Mouse (Mus musculus) forebrain, embryonic 16.5 days (tissue): ENCODE results near the gene Atp2c2. TPM values are rescaled to one million over a fixed set of nuclear protein-coding genes. Genes with fewer than 3 reads are reported as not detected.

ENCODE experiments used
- ATAC-seq: fragments of 200-750 bp; cut with Nextera tagmentation; 2 replicates; pipeline ENCODE4 v1.8.0; 2017; ENCODE audit warnings: mild to moderate bottlenecking, moderate library complexity
- H3K27ac ChIP-seq: fragments of 300-500 bp; sonication (generic); 2 replicates; pipeline ENCODE4 v1.5.1; 2014; ENCODE audit warnings: low read length, control low read depth
- H3K27me3 ChIP-seq: fragments of 300-500 bp; sonication (generic); replicated peaks from 2 replicates; pipeline ENCODE4 v1.6.1; 2014; ENCODE audit warnings: low read length; ENCODE audit not compliant: control insufficient read depth, insufficient read depth
- H3K36me3 ChIP-seq: fragments of 300-500 bp; sonication (generic); 2 replicates; pipeline ENCODE4 v1.6.1; 2014; ENCODE audit not compliant: control insufficient read depth, insufficient read depth
- H3K4me1 ChIP-seq: fragments of 300-500 bp; sonication (generic); replicated peaks from 2 replicates; pipeline ENCODE4 v1.6.1; 2014; ENCODE audit warnings: low read length; ENCODE audit not compliant: control insufficient read depth, insufficient read depth
- H3K4me2 ChIP-seq: fragments of 300-500 bp; sonication (generic); 2 replicates; pipeline ENCODE4 v1.6.1; 2014; ENCODE audit warnings: mild to moderate bottlenecking, low read length, control low read depth
- H3K4me3 ChIP-seq: fragments of 300-500 bp; sonication (generic); replicated peaks from 2 replicates; pipeline ENCODE4 v1.5.1; 2014; ENCODE audit warnings: mild to moderate bottlenecking, low read length, control low read depth
- H3K9ac ChIP-seq: fragments of 300-500 bp; sonication (generic); replicated peaks from 2 replicates; pipeline ENCODE4 v1.6.1; 2014; ENCODE audit warnings: low read depth, low read length, control low read depth
- H3K9me3 ChIP-seq: fragments of 300-500 bp; sonication (generic); 2 replicates; pipeline ENCODE4 v1.6.1; 2016; ENCODE audit warnings: low read length; ENCODE audit not compliant: control insufficient read depth
- WGBS: fragments of 180-500 bp; shearing (Covaris S2); extraction: QIAGEN DNeasy Blood & Tissue Kit; methylation state at CpG from one replicate; pipeline ENCODE4 v1.1.7; 2014; 5-methylcytosine and 5-hydroxymethylcytosine counted together
- polyA plus RNA-seq: library from polyadenylated mRNA; unstranded; fragments of >200 nt; fragmentation: Nextera tagmentation; extraction: Ambion mirVana; gene quantifications from 2 replicates; pipeline ENCODE4 v1.2.1, GENCODE M21; 2015

The Atp2c2 gene
- polyA plus RNA-seq, 1 experiment from 2014 or later: 0.06 TPM

GRCm38 (mm10) chr8:119784676-119785075, 84.9 kb downstream of the Atp2c2 start:
- no peak for ATAC-seq
- Histone ChIP-seq H3K4me2 (no peak overlapping the region), H3K27me3 (no peaks in the 10 kb centered on the region; the same call in 1 of the 2 replicates), H3K9ac (no peak overlapping the region), H3K4me3 (no peak overlapping the region), H3K4me1 (peaks cover 18% of the 10 kb centered on the region), H3K36me3 (no peaks in the 10 kb centered on the region), H3K27ac (no peak overlapping the region), H3K9me3 (no peaks in the 10 kb centered on the region)
- 65% methylated on average over 7 of the region's 7 CpGs for WGBS

GRCm38 (mm10) chr8:119785764-119786405, 86.1 kb downstream of the Atp2c2 start:
- no peaks in the 10 kb centered on the region for H3K36me3 ChIP-seq
- peaks cover 18% of the 10 kb centered on the region for H3K4me1 ChIP-seq
- peak; percentile 80 for ATAC-seq
- H3K9me3 ChIP-seq: no peaks in the 10 kb centered on the region
- H3K4me3 ChIP-seq: no peak overlapping the region
- H3K27ac ChIP-seq: peak overlapping the region; percentile 77
- 35% methylated on average over 18 of the region's 18 CpGs for WGBS
- H3K27me3 ChIP-seq: no peaks in the 10 kb centered on the region
- no peak overlapping the region for H3K4me2 ChIP-seq
- no peak overlapping the region; the same call in 1 of the 2 replicates for H3K9ac ChIP-seq

DNA sequence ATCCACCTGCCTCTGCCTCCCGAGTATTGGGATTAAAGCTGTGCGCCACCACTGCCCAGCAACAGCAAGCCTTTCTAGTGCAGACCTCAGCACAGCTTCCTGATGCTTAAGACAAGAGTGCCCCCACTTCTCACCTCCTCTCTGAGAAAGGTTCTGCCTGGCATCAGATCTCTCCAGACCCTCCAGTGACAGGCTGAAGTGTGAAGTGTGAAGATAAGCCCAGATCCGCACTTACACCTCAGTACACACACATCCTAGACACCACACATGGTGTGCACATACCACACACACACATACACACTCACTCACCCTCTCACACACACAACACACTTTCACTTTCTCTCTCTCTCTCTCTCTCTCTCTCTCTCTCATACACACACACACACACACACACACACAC, 87.1 kb downstream of the Atp2c2 start:
- H3K9me3 ChIP-seq: no peaks in the 10 kb centered on the region
- no peaks in the 10 kb centered on the region for H3K27me3 ChIP-seq
- H3K9ac ChIP-seq: no peak overlapping the region
- no peak overlapping the region for H3K27ac ChIP-seq
- H3K4me3 ChIP-seq: no peak overlapping the region
- H3K36me3 ChIP-seq: no peaks in the 10 kb centered on the region
- no peak for ATAC-seq
- H3K4me1 ChIP-seq: peaks cover 21% of the 10 kb centered on the region
- H3K4me2 ChIP-seq: no peak overlapping the region
- WGBS: 62% methylated on average over 3 of the region's 3 CpGs

DNA sequence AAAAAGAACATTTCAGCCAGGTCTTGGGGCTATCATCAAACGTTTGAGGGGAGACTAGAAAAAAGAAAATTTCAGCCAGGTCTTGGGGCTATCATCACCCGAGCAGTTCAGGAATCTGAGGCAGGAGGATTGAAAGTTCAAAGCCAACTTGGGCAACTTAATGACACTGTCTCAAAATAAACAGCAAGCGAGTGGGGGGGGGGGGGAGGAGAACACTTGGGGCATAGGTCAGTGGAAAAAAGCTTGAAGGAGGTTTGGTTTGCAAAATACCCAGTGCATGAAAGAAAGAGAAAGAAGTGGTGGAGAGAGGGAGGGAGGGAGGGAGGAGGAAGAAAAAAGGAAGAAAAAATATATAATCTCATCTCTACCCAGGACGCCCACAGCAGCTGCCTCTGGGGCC, 87.5 kb downstream of the Atp2c2 start:
- no peak for ATAC-seq
- H3K4me2 ChIP-seq: no peak overlapping the region
- H3K27ac ChIP-seq: no peak overlapping the region
- H3K4me1 ChIP-seq: peaks cover 25% of the 10 kb centered on the region
- WGBS: 60% methylated on average over 4 of the region's 4 CpGs
- no peak overlapping the region for H3K4me3 ChIP-seq
- H3K9ac ChIP-seq: no peak overlapping the region
- no peaks in the 10 kb centered on the region for H3K9me3 ChIP-seq
- H3K27me3 ChIP-seq: no peaks in the 10 kb centered on the region
- no peaks in the 10 kb centered on the region for H3K36me3 ChIP-seq

- peaks cover 25% of the 10 kb centered on the region for H3K4me1 ChIP-seq
- H3K4me2 ChIP-seq: no peak overlapping the region
- H3K4me3 ChIP-seq: no peak overlapping the region
- H3K27me3 ChIP-seq: no peaks in the 10 kb centered on the region
- H3K27ac ChIP-seq: no peak overlapping the region
- H3K9me3 ChIP-seq: no peaks in the 10 kb centered on the region
- WGBS: 74% methylated on average over 8 of the region's 9 CpGs
- H3K36me3 ChIP-seq: no peaks in the 10 kb centered on the region
- no peak for ATAC-seq
- H3K9ac ChIP-seq: no peak overlapping the region
Measured at GRCm38 (mm10) chr8:119788607-119789381, 89.0 kb downstream of the Atp2c2 start.

GRCm38 (mm10) chr8:119789581-119789980, 89.8 kb downstream of the Atp2c2 start:
- ATAC-seq: no peak
- Histone ChIP-seq H3K4me2 (no peak overlapping the region), H3K9ac (no peak overlapping the region), H3K4me3 (no peak overlapping the region), H3K4me1 (peaks cover 25% of the 10 kb centered on the region), H3K27me3 (no peaks in the 10 kb centered on the region), H3K36me3 (no peaks in the 10 kb centered on the region), H3K9me3 (no peaks in the 10 kb centered on the region), H3K27ac (no peak overlapping the region)
- WGBS: 84% methylated on average over 7 of the region's 7 CpGs

DNA sequence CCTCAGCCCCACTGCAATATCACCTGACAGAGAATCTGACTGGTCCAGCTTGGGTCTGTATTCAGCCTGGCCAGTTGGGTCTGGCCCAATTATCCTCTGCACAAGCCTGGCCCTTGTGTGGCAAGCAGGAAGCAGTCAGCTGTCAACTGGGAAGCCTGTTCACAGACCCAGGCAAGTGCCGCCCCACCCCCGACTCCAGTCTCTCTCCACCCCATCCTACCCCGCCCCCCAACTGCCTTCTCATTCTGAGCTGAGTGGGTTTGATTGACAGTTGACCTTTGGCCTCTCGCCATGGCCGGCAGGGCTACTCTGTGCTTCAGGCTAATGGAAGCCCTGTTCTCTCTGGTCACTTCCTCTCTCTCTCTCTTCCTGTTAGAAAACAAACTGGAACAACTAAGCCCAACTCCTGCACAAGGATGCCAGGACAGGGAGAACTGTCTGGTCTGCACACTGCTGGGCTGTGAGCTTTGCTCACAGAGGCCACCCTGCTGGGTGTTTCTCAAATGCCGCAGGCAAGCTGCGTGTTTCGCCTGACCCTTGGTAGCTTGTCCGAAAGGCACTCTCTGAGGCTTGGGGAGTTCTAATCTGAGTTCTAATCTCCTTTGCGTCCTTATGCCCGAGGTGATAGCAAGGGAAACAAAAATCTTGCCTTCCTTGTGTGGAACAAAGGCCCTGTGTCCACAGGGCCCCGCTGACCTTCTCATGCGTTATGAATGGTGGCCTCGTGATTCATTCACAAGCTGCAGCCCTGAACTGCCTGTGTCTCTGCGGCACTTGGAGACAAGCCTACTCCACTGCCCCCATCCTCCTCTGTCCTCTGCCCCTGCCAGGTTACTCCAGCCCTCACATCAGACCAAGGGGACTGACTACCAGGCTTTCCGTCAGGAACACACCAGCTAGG, 92.2 kb downstream of the Atp2c2 start:
- no peaks in the 10 kb centered on the region for H3K27me3 ChIP-seq
- H3K4me1 ChIP-seq: peaks cover 19% of the 10 kb centered on the region
- H3K4me2 ChIP-seq: no peak overlapping the region
- H3K9ac ChIP-seq: no peak overlapping the region
- H3K9me3 ChIP-seq: no peaks in the 10 kb centered on the region
- no peak overlapping the region for H3K27ac ChIP-seq
- no peaks in the 10 kb centered on the region for H3K36me3 ChIP-seq
- peak; percentile 48 for ATAC-seq
- H3K4me3 ChIP-seq: no peak overlapping the region
- 9% methylated on average over 16 of the region's 16 CpGs for WGBS

- H3K9ac ChIP-seq: no peak overlapping the region
- WGBS: 63% methylated on average over 7 of the region's 7 CpGs
- H3K27me3 ChIP-seq: no peaks in the 10 kb centered on the region
- H3K36me3 ChIP-seq: no peaks in the 10 kb centered on the region
- no peak overlapping the region for H3K4me3 ChIP-seq
- no peak overlapping the region for H3K4me2 ChIP-seq
- H3K4me1 ChIP-seq: peaks cover 18% of the 10 kb centered on the region
- no peak for ATAC-seq
- H3K27ac ChIP-seq: no peak overlapping the region
- H3K9me3 ChIP-seq: no peaks in the 10 kb centered on the region
Measured at GRCm38 (mm10) chr8:119794689-119795088, 94.9 kb downstream of the Atp2c2 start.

DNA sequence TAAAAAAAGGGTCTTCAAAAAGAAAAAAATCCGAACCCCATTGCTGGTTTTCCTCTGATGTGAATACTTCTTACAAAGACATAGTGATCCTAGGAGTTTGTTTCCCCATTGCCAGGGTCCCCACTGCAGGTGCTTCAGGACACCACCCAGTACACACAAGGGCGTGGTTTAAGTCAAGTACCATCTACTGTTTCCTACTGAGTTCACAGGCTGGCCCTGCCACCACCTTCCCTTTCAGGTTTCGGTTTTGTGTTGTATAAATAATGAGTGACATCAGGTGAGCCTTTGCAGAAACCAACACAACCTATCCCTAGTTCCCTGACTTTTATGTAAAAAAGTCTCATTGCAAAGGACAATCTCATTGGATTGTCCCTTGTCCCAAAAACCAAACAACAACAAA, 95.8 kb downstream of the Atp2c2 start:
- Histone ChIP-seq H3K9ac (no peak overlapping the region), H3K27me3 (no peaks in the 10 kb centered on the region), H3K4me3 (no peak overlapping the region), H3K27ac (no peak overlapping the region), H3K4me1 (peaks cover 18% of the 10 kb centered on the region), H3K9me3 (no peaks in the 10 kb centered on the region), H3K36me3 (no peaks in the 10 kb centered on the region), H3K4me2 (no peak overlapping the region)
- 92% methylated on average over 3 of the region's 3 CpGs for WGBS
- no peak for ATAC-seq
